Mouse (Mus musculus) G1E (cell line): ENCODE results near the gene Igsf10.

Experiments used
- CTCF ChIP-seq: IDR thresholded peaks from 2 replicates; pipeline ENCODE4 v1.5.1; 2012; ENCODE audit warnings: low read depth, low read length, inconsistent platforms, mixed read lengths
- GATA1 ChIP-seq: IDR thresholded peaks from 2 replicates; pipeline ENCODE4 v1.6.1; 2012; ENCODE audit warnings: borderline replicate concordance, low read length, inconsistent platforms, mixed read lengths
- POLR2AphosphoS5 ChIP-seq: IDR thresholded peaks from 2 replicates; pipeline ENCODE4 v1.6.1; 2012; ENCODE audit warnings: low read depth, low read length, inconsistent platforms; ENCODE audit not compliant: insufficient replicate concordance

DNA sequence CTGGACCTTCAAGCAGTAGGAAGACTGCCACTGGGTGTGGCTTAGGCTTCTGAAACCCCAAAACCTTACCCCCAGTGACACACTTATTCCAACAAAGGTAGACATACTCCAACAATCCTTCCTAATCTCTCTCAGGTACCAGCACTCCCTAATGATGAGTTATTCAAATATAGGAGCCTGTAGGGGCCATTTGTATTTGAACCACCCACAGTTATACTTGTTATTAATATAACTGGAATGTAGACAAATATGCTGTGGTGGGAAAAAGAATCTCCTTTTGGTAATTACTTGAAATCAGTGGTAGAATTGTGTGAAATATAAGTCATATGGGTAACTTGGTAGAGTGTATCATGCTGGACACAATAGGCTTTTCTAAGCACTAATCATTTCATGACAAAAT is 65.6 kb downstream of the Igsf10 start:
- TF ChIP-seq CTCF (no peak), POLR2AphosphoS5 (no peak), GATA1 (no peak)
